Mouse (Mus musculus) cortical plate, adult 2 months (tissue): ENCODE data around the gene Hist1h3b. TPM values are rescaled to one million over a fixed set of nuclear protein-coding genes. Genes with fewer than 3 reads are reported as not detected.
"Not testable (repeated sequence)": the region's sequence is repeated elsewhere in the genome, so short reads cannot be mapped to it uniquely, and the experiment has no call there.

Source experiments
- H3K27ac ChIP-seq: fragments of 200-500 bp; 2 replicates; pipeline ENCODE4 v1.5.1; 2012; ENCODE audit warnings: low read length, control low read depth, inconsistent platforms; ENCODE audit not compliant: insufficient read depth
- H3K4me1 ChIP-seq: fragments of 200-500 bp; 2 replicates; pipeline ENCODE4 v1.6.1; 2011; ENCODE audit warnings: low read length; ENCODE audit not compliant: control insufficient read depth, insufficient read depth
- H3K4me3 ChIP-seq: fragments of 200-500 bp; 2 replicates; pipeline ENCODE4 v1.5.1; 2011; ENCODE audit warnings: mild to moderate bottlenecking, low read length, control low read depth; ENCODE audit not compliant: insufficient read depth
- CTCF ChIP-seq: fragments of 200-500 bp; IDR thresholded peaks from 2 replicates; pipeline ENCODE4 v1.5.1; 2011; ENCODE audit warnings: mild to moderate bottlenecking, control low read depth, low read length; ENCODE audit not compliant: insufficient read depth; ENCODE audit errors: extremely low read depth
- POLR2A ChIP-seq: fragments of 200-500 bp; IDR thresholded peaks from 2 replicates; pipeline ENCODE4 v1.6.1; 2011; ENCODE audit warnings: mild to moderate bottlenecking, low read length, control low read depth; ENCODE audit not compliant: insufficient read depth; ENCODE audit errors: extremely low read depth
- polyA plus RNA-seq: library from polyadenylated mRNA; depleted of rRNA; stranded (reverse); fragments of >200 nt; gene quantifications from 2 replicates; pipeline ENCODE4 v1.2.3, GENCODE M21; 2012

Hist1h3b gene
- polyA plus RNA-seq, 1 experiment: 0.77 TPM

DNA sequence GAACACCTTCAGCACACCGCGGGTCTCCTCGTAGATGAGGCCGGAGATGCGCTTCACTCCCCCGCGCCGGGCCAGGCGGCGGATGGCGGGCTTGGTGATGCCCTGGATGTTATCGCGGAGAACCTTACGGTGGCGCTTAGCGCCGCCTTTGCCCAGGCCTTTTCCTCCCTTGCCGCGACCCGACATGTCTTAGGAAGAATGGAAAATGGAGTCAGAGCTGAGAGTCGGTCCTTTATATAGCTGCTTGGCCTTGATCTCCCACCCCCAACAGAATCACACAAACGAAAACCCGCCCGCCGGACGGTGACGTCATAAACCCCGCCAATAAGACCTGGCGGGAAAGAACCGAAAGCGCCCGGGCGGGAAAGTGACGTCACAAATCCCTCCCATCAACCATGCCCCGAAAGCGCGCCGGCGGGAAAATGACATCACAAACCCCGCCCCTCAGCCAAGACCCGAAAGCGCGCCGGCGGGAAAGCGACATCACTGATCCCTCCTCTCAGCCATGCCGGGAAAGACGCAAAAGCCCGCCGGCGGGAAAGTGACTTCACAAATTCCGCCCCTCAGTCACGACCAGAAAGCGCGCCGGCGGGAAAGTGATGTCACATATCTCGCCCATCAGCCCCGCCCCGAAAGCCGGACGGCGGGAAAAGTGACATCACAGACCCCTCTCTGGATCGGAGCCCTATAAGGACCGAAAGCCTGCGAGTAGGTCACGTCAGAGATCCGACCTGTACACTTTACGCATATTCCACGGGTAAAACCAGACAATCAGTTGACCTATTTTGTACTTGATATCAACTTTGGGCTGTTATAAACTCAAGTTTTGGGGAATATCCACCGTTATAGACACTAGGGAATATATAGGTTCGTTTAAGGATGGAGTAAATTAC lies 9.2 kb downstream of the Hist1h3b start, which contains the start of gene Hist1h4a:
TSS of gene Hist1h4a (minus strand) at position 259 of the 893 bp plus-strand sequence.
- Histone ChIP-seq H3K4me1 (no peaks in the 10 kb centered on the region), H3K27ac (peak within 1 kb of the TSS; percentile 57; the same call in 1 of the 2 replicates), H3K4me3 (peak within 1 kb of the TSS; percentile 36)
- TF ChIP-seq POLR2A (peak; percentile 94), CTCF (no peak)

DNA sequence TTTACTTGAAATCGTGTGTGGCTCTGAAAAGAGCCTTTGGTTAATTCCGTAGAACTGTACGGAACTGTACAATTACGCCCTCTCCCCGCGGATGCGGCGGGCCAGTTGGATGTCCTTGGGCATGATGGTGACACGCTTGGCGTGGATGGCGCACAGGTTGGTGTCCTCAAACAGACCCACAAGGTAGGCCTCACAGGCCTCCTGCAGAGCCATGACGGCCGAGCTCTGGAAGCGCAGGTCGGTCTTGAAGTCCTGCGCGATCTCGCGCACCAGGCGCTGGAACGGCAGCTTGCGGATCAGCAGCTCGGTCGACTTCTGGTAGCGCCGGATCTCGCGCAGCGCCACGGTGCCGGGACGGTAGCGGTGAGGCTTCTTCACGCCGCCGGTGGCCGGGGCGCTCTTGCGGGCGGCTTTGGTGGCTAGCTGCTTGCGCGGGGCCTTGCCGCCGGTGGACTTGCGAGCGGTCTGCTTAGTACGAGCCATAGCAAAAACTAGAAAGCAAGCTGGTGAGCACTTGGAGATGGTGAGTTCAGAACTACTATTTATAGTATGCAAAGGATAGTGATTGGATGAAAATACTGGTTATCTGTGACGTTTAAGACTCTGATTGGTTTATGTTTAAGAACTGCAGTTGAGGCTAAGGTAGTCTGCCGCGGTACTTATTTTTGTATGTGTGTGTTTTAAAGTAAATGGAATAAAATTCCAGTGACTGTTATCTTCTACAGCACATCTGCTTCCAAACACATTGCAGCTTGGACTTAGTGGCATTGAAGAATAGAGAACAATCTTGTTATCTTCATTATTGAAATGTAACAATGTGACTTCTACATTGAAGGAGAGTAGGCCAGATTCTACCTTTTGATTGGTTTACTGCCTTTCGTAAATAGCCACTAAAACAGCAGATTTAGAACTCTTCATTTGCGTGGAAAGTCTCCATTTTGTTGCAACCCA lies 10.1 kb downstream of the Hist1h3b start, which contains the start of gene Hist1h3a:
TSS of gene Hist1h3a (minus strand) at position 516 of the 951 bp plus-strand sequence.
- H3K4me3 ChIP-seq: peak within 1 kb of the TSS; percentile 36
- peak within 1 kb of the TSS; percentile 57; the same call in 1 of the 2 replicates for H3K27ac ChIP-seq
- not testable (repeated sequence) for H3K4me1 ChIP-seq
- TF ChIP-seq POLR2A: peak; percentile 75

DNA sequence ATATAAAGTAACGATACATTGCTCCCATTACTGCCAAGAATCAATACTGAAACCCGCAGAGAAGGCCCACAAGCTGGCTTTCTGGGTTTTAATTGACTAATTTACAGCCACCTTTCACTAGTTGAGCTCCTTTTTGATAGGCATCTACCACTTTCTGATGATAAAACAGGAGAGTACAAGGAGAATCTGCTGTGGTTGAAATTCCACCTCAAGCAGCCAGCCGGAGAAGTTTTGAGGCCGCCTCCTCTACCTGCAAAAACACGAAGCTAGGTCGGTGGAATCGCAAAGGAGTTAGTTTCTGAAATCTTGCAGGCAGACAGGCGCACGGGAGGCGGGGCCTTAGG lies 11.1 kb downstream of the Hist1h3b start:
- Histone ChIP-seq H3K4me3 (peak overlapping the region; percentile 33; the same call in 1 of the 2 replicates), H3K4me1 (no peaks in the 10 kb centered on the region), H3K27ac (peak overlapping the region; percentile 17; the same call in 1 of the 2 replicates)
- TF ChIP-seq CTCF (no peak), POLR2A (no peak)

DNA sequence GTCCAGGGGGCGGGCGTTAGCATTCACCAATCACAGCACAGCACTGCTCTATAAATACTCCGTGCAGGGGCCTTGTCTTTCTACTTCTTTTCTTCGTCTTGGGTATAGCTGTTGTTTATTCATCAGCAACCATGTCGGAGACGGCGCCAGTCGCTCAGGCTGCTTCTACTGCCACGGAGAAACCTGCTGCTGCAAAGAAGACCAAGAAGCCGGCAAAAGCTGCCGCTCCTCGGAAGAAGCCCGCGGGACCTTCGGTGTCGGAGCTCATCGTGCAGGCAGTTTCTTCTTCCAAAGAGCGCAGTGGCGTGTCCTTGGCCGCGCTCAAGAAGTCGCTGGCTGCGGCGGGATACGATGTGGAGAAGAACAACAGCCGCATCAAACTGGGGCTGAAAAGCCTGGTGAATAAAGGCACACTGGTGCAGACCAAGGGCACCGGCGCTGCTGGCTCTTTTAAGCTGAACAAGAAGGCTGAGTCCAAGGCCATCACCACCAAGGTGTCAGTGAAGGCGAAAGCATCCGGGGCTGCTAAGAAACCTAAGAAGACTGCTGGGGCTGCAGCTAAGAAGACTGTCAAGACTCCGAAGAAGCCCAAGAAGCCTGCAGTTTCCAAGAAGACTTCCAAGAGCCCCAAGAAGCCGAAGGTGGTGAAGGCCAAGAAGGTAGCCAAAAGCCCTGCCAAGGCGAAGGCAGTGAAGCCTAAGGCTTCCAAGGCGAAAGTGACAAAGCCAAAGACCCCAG lies 11.7 kb downstream of the Hist1h3b start, which contains the start of gene Hist1h1a:
TSS of gene Hist1h1a (plus strand) at position 81 of the 738 bp plus-strand sequence.
- peak within 1 kb of the TSS; percentile 20; the same call in 1 of the 2 replicates for H3K27ac ChIP-seq
- peak within 1 kb of the TSS; percentile 36 for H3K4me3 ChIP-seq
- no peaks in the 10 kb centered on the region for H3K4me1 ChIP-seq
- peak; percentile 95 for TF ChIP-seq POLR2A
- no peak for TF ChIP-seq CTCF

DNA sequence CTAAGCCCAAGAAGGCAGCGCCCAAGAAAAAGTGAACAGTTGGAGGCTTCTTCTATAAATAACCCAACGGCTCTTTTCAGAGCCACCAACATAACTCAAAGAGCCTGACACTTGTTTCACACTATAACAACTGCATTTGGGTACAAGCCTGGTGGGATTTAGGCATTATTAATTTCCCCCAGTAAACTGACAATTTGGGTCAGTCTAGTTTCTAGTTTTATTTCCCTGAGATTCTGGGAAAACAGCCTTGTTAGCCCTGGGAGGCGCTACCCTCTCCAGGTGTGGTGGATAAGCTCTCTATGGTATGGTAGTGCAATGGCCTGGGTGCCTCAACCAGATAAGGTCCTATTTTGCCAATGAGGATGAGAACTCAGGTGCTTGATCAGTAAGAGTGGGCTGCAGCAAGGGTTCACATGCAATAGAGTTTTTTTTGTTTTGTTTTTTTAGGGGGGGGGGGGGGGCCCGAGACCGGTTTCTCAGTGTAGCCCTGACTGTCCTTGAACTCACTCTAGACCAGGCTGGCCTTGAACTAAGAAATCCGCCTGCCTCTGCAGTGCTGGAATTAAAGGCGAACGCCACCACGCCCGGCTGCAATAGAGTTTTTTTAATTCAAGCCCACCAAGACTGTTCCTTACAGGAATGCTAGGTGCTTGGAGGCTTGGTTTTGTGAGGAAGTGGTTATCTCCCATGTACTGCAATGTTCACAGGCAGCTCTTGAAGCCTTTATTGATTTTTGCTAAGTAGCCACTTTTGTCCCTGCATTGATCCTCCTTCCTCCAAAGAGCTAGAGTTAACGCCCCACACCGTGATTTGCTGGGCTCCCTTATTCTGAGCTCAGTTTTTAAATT lies 12.5 kb downstream of the Hist1h3b start:
- no peak overlapping the region for H3K27ac ChIP-seq
- H3K4me1 ChIP-seq: no peaks in the 10 kb centered on the region
- peak overlapping the region; percentile 33; the same call in 1 of the 2 replicates for H3K4me3 ChIP-seq
- TF ChIP-seq CTCF (no peak), POLR2A (no peak)

DNA sequence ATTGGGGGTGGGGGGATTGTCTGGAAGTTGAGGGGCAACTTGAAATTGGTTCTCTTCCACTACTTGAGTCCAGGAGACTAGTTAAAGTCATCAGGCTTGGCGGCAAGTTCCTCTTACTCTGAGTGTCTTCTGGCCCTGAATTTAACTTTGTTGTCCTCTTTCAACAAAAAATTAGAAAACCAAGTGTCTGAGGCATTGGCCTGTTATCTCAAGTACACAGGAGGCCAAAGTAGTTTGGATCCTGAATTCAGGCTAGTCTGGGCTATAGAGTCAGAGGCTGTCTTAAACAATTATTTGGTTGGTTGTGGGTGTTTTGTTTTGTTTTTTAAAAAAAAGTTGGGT lies 13.1 kb downstream of the Hist1h3b start:
- H3K4me1 ChIP-seq: no peaks in the 10 kb centered on the region
- no peak overlapping the region for H3K27ac ChIP-seq
- TF ChIP-seq POLR2A (no peak), CTCF (no peak)
- H3K4me3 ChIP-seq: no peak overlapping the region

DNA sequence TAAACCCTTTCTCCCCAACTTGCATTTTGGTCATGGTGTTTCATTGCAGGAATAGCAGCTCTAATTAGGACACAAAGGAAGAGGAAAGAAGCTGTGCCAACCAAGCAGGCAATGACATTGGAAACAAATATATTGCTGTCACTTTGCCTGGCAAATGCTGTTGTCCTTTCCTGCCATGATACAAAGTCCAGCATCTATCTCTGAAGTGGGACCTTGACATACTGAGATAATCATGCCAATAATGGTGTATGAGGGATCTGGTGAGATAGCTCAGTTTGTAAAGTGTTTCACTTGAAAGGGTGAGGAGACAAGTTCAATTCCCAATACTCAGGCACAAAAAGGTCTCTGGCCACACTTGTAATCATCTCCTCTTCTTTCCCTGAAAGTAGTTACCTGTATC lies 14.7 kb downstream of the Hist1h3b start:
- H3K4me3 ChIP-seq: no peak overlapping the region
- TF ChIP-seq POLR2A: no peak
- no peak overlapping the region for H3K27ac ChIP-seq
- no peaks in the 10 kb centered on the region for H3K4me1 ChIP-seq

DNA sequence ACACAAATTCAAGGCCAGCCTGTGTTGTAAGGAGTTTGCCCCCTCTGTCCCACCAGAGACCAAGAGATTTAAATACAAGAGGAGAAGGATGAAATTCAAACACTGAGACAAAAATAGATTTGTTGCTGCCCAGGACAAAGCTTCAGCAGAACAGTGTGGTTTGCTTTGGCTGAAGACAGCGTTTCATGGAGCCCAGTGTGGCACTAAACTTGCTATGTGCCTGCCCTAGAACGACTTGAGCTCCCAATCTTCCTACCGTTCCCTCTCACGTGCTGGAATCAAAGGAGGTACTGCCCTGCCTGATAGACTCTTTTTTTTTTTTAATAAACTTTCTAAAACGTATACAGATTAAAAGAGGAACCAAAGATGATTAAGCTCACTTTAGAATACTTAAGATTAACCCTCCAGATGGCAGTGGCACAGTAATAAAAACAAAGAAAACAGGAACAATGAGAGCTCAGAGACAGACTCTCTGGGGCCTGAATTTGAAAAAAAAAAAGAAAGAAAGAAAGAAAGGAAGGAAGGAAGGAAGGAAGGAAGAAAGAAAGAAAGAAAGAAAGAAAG lies 16.8 kb downstream of the Hist1h3b start:
- Histone ChIP-seq H3K4me1 (no peaks in the 10 kb centered on the region), H3K4me3 (no peak overlapping the region), H3K27ac (no peak overlapping the region)
- TF ChIP-seq POLR2A (no peak), CTCF (no peak)

DNA sequence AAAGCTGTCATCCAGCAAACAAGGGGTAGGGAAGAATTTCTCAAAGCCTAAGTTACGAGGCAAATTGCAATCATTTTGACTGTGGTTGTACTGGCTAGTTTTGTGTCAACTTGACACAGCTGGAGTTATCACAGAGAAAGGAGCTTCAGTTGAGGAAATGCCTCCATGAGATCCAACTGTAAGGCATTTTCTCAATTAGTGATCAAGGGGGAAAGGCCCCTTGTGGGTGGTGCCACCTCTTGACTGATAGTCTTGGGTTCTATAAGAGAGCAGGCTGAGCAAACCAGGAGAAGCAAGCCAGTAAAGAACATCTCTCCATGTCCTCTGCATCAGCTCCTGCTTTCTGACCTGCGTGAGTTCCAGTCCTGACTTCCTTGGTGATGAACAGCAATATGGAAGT lies 17.5 kb downstream of the Hist1h3b start, which contains the start of gene Trim38:
TSS of gene Trim38 (plus strand) at position 301 of the 400 bp plus-strand sequence.
- not testable (repeated sequence) for H3K27ac ChIP-seq, H3K4me1 ChIP-seq, H3K4me3 ChIP-seq
